15 mouse cellular contexts compared by ENCODE assay signal in the genomic region with DNA sequence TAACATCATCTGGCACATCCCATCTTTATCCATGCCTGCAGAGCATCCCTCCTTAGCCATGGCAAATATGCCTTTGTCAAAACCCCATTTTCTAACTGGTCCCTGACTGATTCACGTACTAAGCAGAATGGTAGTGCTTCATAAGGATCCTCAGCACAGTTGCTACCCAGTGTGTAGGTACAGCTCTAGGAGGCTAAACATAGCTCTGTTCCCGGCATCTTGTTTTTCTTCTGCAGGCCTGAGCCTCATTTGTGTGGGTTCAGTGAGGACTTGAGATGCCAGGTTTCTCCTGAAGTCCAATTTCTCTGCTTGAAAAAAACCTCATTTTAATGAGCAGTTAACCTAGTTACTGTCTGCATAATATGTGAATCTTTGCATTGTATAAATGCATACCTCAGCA. TPM values are rescaled to one million over a fixed set of nuclear protein-coding genes. Genes with fewer than 3 reads are reported as not detected.
A peak's percentile ranks its signal among the peaks of the same experiment; 100 is the strongest.
DNase-seq lines count a peak whose midpoint lies in the region.
"Had no signal": no experiment of that assay in that cellular context is flagged by ENCODE, and none has a peak within 500 bp of the region (broad histone marks: within the 10 kb centered on the region; RNA-seq: fewer than 3 reads in every experiment).

No protein-coding gene starts in this region.

- DNase-seq in frontal cortex, postnatal 36 days (ENCODE audit: low spot score in 2 of 2), result peak; percentile 38 to 71
- no peak for DNase-seq in frontal cortex, postnatal 10 days (ENCODE audit: low spot score in 2 of 2)
- DNase-seq in left cerebral cortex, postnatal 14 days (ENCODE audit: low spot score in 2 of 2), result peak; percentile 29 to 65
- DNase-seq in left cerebral cortex, postnatal 10 days (ENCODE audit: extremely low spot score in 1 of 2, low spot score in 2 of 2), result no peak
- peak; percentile 54 to 91 for DNase-seq in left cerebral cortex, postnatal 25 days (ENCODE audit: low spot score in 2 of 2)
- peak; percentile 76 for DNase-seq in telencephalon, adult 2 months (ENCODE audit: low read depth, low spot score)
- no peak for DNase-seq in lung, postnatal 25 days (ENCODE audit: low spot score)
- DNase-seq: adrenal gland, postnatal 10 days; cerebellum, adult 9-10 months; gastrocnemius, postnatal 36 days; heart, adult 2 months; kidney, adult 18-20 months; kidney, postnatal 4 days; liver, postnatal 0 days; thymus, postnatal 25 days had no signal

- intact Hi-C loops in left cerebral cortex, postnatal 14 days (cut with DNase I), result no loop called here
- intact Hi-C loops in left cerebral cortex, postnatal 10 days (cut with DNase I), result no loop called here
- intact Hi-C loops in left cerebral cortex, postnatal 25 days (cut with DNase I), result no loop called here

RNA-seq across cellular contexts. Expression of gene Map2, which starts 30.4 kb away (rescaled TPM):
- 100 to 1,000 TPM; 919 to 976 TPM for total RNA-seq in left cerebral cortex, postnatal 14 days (2021)
- 1,000 to 10,000 TPM; 1,154 to 1,199 TPM for total RNA-seq in left cerebral cortex, postnatal 10 days (2021)
- 1,000 to 10,000 TPM; 1,024 to 1,078 TPM for total RNA-seq in left cerebral cortex, postnatal 25 days (2021)

Comparison
In these comparisons a context has a peak if more than half of its experiments do, and no peak if none do; other contexts are left out.
1. DNase-seq: peak in frontal cortex, postnatal 36 days (2 of 2), left cerebral cortex, postnatal 14 days (2 of 2), left cerebral cortex, postnatal 25 days (2 of 2) and telencephalon, adult 2 months (single experiment); none in frontal cortex, postnatal 10 days (0 of 2), left cerebral cortex, postnatal 10 days (0 of 2) and lung, postnatal 25 days (single experiment).